Mouse (Mus musculus): ENCODE measurements around the gene Dnase2b.

GRCm38 (mm10) chr3:146617946-146618345, 2.5 kb upstream of the Dnase2b start:
- no peak for TF ChIP-seq EP300 (IDR thresholded peaks at IDR 0.05; ENCODE audit: low read depth)
- no peak for TF ChIP-seq CTCF (IDR thresholded peaks at IDR 0.05; ENCODE audit: low read depth)

Data from liver, postnatal 0 days (tissue).